Mouse (Mus musculus): ENCODE measurements around the gene Usp9x. TPM values are rescaled to one million over a fixed set of nuclear protein-coding genes. Genes with fewer than 3 reads are reported as not detected.

Usp9x gene
- total RNA-seq (2021): 100 to 1,000 TPM; 233 to 252 TPM
- long read RNA-seq, experiment 1, full-length matches to known transcripts: 1 of 27 reads
- long read RNA-seq, experiment 1, partial matches to known transcripts: 19 of 27 reads
- long read RNA-seq, experiment 1, other reads (novel, unspliced or antisense): 7 of 27 reads
- long read RNA-seq, experiment 2, partial matches to known transcripts: 14 of 17 reads
- long read RNA-seq, experiment 2, other reads (novel, unspliced or antisense): 3 of 17 reads

DNA sequence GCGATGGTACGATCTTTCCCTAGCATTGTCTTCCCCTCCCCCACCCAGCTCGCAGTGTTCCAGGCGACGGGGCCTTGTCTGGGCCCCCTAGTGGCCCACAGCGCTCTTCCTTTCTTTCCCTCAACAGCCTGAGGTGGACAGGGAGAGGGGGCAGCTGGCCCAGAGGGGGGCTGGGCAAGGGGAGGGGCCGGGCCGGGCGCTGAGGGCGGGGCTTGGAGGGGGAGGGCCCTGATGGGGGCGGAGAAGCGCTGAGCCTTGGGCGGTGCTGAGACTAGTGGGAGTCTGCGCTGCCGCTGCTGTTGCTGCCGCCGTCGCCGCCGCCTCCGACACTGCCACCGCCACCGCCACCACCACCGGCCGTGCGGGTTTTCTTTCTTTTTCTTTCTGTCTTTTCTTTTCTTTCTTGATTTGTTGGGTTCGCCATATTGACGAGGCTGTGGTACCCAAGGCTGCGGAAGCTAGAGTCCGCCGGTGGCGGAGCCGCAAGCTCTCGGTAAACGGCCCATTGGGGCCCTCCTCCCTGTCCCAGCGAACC, at the start of gene Usp9x:
Gene Usp9x (plus strand): TSS at position 258 of the 535 bp plus-strand sequence.
- peak in 1 of 2 experiments; percentile 73 for DNase-seq (ENCODE audit: low spot score in 2 of 2)

DNA sequence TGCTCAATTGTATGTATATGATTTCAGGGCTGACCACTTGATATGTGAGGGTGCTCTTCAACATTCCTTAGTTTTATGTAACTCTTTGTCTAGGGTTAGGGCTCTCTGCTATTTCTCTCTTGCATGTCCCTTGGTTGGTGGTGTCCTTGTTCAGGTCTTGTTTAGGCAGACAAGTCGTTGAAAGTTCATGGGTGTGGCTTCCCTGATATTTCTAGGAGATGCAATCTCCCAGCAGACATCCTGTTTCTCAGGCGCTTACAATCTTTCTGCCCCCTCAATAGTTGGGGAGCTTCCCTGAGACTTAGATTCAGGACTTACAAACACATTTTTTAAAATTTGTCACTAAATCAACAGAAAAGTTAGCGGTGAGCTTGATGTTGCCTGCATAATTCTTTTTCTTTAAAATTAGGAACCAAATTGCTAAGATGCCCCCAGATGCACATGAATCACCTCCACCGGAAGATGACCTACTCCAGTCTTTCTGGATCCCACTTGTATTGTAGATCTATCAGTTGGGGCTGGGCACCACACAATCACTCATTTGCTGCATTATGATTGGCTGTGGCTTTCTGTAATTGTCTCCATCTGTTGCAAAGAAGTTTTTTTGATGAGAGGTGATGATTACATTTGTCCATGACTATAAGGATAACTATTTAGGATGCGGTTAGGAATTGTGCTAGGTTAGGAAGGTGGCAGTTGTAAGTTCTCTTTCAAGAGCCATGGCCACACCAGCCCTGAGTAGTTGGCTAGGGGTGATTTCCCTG, 48.6 kb upstream of the Usp9x start:
- DNase-seq (ENCODE audit: low spot score in 2 of 2): no peak

DNA sequence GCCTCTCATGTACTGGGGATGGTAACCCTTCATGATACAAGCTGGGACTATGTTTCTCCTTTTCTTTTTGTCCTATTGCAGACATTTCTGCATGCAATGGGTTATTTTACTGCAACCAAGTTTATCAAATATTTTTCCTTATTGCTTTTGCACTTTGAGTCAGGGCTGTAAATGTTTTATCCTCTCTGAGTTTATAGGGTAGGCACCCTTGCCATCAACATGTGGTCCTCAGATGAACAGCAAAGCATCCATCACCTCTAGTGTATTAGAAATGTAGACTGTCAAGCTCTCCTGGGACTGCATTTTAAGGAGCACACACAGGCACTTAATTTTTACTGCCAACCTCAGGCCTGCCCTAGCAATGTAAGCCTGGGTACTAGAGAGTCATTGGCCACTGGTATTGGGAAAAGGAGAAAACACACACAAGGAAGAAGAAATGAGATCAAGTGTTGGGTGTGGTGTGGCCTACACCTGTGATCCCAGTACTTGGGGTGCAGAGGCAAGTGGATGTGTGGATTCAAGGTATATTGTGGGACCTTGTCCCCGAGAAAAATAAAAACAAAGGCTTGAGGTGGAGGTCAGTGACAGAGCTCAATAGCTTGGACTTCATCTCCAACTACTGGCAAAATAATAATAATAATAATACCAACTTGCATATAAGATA, 46.6 kb upstream of the Usp9x start:
- DNase-seq (ENCODE audit: low spot score in 2 of 2): no peak

DNA sequence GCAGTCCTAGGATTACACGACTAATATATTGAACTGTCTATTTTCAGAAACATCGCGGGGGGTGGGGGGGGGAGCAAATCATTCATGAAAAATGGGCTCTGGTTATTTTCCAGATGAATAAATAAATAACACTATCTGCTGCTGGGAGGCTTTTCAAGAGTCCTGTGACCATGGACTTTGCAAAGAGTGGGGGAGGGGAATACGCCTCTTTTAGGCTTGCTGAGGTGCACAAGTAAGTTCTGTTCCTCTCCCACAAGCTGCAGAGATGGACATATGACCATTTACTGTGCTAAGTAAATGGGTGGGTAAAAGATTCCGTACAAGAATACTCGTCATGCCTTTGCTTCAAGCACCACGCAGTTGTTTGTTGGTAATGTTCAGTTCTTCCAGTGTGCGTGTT, 46.0 kb upstream of the Usp9x start:
- no peak for DNase-seq (ENCODE audit: low spot score in 2 of 2)

DNA sequence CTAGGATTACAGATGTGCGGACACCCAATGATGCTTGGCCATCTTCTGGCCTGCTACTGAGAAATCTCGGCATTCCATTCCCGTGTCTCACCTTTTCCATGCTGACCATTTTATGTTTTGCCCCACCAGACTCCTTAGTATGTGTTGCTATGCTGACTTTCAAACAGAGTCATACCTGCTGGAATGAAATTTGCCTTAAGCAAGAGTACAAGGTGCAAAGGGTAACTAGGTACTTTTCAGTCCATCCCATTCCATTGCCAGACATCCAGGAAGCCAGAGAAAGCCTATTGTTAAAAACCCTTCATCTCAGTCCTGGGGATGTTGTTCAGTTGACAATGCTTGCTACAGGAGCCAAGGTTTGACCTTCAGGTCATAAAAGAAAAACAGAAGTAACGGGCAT, 43.1 kb upstream of the Usp9x start:
- no peak for DNase-seq (ENCODE audit: low spot score in 2 of 2)

DNA sequence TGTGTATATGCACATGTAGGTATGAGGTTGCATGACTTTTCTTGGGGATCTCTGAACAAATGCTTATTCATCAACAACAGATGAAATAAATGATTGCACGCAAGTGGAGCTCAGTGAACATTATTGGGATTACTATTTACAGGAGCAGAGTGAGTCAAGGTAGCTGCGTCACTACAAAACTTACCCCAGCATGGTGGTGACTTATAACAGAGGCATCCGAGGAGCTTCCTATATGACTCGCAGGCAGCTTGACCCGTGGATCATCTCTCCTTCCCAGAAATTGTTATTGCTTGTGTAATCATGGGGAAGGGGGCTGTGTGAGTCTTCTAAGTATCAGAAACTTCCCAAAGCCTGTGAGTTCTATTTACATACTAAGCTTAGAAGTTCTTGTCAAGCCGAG, 41.3 kb upstream of the Usp9x start:
- DNase-seq (ENCODE audit: low spot score in 2 of 2): no peak

DNA sequence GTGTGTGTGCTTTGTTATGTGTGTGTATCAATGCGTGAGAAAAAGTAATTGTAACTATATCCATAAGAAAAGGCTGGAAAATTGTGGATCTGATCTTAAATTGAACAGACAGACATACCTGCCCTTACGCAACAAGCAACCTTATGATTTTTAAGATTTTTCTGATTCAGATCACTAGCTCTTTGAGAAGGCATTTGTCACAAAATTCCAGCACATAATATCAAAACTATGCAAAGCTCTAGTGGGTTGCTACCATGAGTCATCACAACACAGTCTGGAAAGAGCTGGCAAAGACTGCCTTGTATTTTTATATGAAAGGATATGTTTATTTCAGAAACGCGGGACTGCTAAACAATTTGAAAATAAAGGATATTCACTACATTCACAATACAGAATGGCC, 34.2 kb upstream of the Usp9x start:
- DNase-seq (ENCODE audit: low spot score in 2 of 2): no peak

DNA sequence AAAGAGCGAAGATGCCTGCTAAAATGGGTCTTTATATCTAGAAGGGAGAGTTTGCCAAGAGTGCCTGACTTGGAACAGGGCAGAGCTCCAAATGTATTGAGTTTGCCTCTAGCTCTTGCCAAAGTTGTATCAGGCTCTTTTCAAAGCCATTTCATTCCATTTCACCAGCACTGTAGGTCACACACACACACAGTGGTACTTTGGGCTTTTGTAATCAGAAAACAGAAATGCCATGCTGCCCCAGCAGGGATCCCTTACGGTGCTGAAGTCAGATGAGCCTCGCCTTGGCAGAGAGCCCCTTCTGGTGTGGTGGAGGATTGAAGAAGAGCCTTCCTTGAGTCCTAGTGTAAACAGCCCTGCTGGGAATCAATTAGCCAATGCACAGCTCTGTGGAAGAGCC, 32.1 kb upstream of the Usp9x start:
- DNase-seq (ENCODE audit: low spot score in 2 of 2): peak; percentile 3 to 9

DNA sequence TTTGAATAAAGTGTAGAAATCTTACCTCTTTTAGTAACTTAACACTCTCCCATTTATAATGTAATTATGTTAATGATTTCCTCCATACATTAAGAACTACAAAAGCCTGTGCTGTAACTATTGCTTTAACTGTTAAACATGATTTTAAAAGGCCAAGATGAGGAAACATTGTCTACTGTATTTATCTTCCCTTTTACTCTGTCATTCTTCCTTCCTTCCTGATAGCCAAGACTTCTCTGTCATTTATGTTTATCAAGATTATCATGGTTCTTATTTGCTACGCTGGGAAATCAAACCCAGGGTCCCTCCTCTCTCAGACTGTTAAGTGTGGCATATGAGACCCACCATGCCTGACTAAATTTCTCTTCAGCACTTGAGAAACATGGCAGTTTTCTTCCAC, 30.9 kb upstream of the Usp9x start:
- no peak for DNase-seq (ENCODE audit: low spot score in 2 of 2)

DNA sequence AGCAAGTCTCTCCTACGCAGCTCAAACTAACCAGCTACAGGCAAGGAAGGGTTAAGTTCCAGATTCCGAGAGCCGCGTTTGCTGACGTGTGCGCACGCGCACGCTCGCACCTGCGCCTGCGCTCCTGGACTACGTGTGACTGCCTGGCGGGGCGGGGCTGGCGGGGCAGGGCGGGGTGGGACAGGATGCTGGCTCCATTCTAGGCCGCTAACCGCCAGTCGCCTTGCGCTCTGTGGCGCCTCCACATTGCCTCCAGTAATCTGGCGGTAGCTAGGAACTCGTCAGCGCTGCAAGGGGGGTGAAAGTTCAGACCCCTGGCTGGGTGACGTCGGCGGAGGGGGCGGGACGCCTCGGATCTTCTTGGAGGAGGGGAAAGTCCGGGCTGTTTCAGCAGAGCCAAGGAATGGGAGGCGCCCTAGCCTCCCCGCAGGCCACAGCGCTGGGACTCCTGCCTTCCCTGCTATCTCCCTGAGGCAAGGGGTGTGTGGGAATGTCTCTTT, 29.6 kb upstream of the Usp9x start:
- DNase-seq (ENCODE audit: low spot score in 2 of 2): peak; percentile 81 to 86

DNA sequence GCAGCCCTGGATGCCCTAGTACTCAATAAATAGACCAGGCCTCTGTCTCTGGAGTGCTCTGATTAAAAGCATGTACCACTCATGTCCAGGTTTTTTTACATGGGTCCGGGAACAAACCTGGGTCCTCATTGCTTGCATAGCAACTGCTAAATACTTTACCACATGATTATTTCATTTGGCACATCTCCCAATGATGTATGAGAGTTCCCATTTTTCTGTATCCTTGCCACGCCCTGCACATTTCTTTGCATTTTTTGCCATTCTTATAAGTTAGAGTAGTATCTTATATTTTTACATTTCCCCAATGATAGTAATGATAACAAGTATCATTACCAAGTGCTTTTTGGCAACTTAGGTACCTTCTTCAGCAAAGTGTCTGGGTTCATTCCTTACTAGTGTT, 27.5 kb upstream of the Usp9x start:
- DNase-seq (ENCODE audit: low spot score in 2 of 2): no peak

DNA sequence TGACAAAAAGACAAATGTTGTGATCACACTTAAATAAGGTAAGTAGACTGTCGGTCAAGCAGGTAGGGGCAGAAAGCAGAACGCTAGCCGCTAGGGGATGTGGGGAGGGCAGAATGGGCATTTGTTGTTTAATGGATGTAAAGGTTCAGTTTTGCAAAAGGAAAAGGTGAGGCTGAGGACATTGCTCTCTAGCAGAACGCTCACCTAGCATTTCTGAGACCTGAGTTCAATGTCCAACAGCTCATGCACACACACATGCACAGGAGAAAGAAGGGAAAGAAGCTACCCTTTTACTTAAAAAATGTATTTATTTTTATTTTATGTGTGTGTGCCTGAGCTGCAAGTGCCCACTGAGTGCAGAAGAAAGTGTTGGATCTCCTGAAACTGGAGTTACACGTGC, 26.6 kb upstream of the Usp9x start:
- DNase-seq (ENCODE audit: low spot score in 2 of 2): no peak

DNA sequence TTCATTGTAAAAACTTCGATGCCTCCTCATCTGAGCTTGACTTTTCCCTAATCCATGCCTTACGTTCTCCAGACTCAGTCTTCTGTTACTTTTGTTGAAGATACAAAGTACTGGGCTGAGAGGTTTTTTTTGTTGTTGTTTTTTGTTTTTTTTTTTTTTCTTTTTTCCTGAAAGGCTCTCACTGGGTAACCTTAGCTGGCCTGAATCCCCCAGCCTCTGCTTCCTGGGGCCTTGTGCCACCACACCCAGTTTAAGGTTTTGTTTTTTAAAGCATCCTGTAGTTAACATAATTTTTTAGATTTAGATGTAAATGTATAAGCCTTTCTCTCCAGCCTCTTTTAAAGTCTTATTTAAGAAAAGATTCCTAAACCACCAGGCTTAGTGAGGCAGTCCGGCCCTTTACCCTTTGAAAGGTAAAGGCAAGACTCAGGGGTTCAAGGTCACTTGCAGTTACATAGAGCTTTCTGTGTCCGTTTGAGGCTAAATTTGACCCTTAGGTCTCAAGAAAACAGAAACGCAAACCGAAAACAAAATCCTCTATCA, 24.3 kb upstream of the Usp9x start:
- no peak for DNase-seq (ENCODE audit: low spot score in 2 of 2)

DNA sequence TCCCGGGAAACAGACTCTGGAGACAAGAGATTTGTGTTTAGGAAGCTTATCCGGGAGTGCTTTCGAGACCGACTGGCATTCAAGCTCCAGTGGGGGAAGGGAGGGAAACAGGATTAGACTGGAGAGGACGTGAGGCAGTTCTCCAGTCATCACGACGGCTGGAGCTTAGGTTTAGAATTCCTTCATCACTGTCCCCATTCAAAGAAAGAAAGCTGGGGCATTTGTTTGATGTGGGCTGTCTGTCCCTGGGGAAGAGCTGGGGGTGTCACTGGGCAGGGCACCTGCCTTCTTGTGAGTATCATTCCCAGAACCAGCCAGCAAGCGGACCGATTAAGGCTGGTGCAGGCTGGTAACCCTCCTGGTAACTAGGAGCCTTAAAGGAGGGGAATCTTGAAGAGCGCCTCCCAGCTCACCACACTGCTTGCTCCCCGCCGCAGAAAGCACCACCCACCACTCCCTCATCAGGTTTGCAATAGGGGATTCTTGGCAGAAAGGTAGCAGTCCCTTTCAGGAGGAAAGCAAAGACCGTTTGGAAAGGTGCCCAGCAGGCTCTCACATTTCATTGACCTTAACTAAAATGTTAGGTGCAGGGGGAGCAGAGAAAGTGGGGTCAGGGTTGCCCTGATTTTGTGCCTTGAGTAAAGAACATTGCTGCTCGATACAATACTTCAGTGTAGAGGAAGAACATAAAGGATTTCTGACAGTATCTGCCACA, 23.5 kb upstream of the Usp9x start:
- peak; percentile 36 to 40 for DNase-seq (ENCODE audit: low spot score in 2 of 2)

DNA sequence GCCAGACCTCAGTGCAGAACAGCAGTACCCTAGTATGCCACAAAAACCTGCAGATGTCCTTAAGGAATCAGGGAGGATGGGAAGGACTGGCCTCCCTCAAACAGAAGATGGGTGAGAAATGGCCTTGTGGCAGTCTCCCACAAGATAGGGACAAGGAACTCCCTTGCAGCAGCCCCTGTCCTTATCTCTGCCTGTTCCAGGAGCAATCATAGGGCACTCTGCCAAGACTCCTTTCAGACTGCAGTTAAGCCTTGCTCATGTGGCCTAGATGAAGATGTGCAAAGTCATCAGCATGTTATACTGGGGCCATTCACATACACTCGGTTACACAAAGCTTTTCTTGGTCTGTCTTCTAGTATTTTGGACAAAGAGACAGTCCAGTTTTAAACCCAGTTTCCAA, 16.7 kb upstream of the Usp9x start:
- no peak for DNase-seq (ENCODE audit: low spot score in 2 of 2)

DNA sequence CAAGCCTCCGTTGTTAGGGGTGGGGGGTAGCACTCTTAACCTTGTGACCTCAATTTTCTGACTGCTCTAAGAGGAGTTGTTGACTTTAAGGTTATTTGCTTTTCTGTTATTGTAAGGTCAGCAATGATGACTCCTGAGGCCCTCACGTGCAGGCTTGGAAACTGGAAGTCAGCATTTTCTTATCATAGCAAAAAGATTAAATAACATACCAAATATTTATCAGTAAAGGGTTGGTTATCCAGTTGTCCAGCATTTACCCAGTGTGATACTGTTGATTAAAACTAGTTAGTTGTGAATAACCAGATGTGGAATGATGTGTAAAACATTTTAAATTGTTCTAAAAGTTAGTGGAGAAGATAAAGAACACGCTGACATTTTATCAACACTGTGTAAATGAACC, 9.3 kb upstream of the Usp9x start:
- DNase-seq (ENCODE audit: low spot score in 2 of 2): no peak

DNA sequence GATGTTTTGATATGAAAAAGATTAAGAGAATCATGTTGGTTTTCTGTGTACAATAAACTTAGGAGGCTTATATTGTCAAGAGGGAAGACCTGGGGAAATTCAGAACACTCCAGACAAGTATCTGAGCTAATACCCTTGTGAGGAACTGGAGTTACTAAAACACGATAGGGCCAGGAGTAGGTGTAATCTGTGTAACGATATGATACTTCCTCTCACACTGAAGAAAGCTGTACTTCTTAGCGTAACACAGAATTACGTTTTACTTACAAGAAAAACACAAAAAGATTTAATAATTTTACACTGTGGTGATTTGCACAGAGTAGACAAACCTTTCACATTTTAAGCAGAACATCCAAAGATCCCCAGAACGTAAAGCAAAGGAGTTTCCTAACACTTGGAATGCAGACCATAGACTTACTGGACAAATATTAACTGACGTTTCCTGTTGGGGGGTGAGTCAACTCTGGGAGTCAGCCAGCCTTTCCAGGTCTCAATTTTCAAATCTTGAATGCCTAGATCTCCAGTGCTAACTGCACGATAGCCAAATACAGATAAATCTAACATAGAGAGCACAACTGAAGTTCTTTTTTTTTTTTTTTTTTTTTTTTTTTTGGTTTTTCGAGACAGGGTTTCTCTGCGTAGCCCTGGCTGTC, 6.9 kb upstream of the Usp9x start:
- DNase-seq (ENCODE audit: low spot score in 2 of 2): no peak

DNA sequence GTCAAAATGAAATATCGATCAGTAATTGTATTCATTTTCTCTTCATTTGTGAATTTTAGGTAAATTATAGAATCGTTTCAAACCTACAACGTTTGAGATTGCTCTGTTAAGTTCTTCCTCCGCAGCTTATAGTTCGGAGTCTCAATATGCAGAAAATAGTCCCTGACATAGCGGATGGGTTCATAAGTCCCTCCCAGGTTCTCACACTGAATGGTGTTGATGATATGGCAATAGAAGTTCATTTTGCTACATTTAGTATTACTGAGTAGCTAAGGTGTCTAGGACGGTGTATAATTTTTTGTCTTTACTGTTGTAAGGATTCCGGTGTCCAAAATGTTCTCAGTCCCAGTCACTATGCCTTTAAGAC, 1.1 kb upstream of the Usp9x start:
- no peak for DNase-seq (ENCODE audit: low spot score in 2 of 2)

DNA sequence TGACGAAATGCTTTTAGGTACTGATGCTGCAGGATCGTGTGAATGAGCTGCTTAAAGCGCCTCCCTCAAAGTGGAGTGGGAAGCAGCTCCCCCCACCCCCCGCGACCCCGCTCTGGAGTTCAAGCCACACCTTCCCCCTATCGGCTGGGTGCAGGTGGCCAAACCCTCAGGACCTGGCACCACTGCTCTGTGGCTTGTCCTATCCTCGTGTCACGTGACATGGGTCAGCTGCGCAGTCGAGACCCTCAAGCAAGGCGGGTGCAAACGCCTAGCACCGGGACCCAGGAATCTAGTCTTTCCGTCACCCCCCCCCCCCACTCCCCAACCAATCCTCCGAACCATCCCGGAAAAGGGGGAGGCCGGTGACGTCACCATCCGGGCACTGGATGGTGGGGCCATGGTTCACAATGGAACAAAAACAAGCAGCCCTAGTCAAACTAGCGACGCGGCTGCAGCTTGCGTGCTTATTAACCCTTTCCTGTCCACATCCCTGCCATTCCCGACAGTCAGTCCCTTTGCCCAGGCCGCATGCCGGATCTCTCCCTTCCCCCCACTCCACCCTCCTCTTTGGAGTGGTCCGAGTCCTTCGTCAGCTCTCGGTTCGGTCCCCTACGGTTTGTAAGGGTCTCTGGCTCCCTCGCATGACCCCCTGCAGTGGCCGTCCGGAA, 591 bp upstream of the Usp9x start:
- DNase-seq (ENCODE audit: low spot score in 2 of 2): peak; percentile 88 to 90

All from left cerebral cortex, adult 18-20 months (tissue).